Mouse (Mus musculus): ENCODE data around the gene Lamb2.

The Lamb2 gene

GRCm38 (mm10) chr9:108461181-108461631, 18.3 kb upstream of the Lamb2 start, which contains the start of gene Klhdc8b:
Klhdc8b (minus strand) TSS chr9:108461581.
- no peak for DNase-seq (ENCODE audit: low read depth, low spot score)

GRCm38 (mm10) chr9:108461675-108462074, 17.9 kb upstream of the Lamb2 start:
- DNase-seq (ENCODE audit: low read depth, low spot score), result no peak

GRCm38 (mm10) chr9:108462192-108462591, 17.3 kb upstream of the Lamb2 start:
- no peak for DNase-seq (ENCODE audit: low read depth, low spot score)

- DNase-seq (ENCODE audit: low read depth, low spot score), result no peak
Observed at GRCm38 (mm10) chr9:108463713-108464112, 15.8 kb upstream of the Lamb2 start.

DNA sequence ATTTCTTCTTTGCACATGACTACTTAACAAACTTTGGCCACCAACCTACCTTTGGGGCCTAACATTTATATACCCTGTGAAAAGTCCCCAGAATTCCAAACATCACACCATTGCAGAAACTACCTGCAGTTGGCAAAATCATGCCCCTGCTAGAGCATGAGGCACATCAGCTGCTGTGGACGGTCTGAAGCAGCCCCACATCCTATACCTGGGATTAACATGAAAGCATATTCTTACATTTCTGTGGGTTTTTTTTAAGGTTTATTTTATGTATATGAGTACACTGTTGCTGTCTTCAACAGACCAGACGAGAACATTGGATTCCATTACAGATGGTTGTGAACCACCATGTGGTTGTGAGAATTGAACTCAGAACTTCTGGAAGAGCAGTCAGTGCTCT, 13.3 kb upstream of the Lamb2 start:
- no peak for DNase-seq (ENCODE audit: low read depth, low spot score)

DNA sequence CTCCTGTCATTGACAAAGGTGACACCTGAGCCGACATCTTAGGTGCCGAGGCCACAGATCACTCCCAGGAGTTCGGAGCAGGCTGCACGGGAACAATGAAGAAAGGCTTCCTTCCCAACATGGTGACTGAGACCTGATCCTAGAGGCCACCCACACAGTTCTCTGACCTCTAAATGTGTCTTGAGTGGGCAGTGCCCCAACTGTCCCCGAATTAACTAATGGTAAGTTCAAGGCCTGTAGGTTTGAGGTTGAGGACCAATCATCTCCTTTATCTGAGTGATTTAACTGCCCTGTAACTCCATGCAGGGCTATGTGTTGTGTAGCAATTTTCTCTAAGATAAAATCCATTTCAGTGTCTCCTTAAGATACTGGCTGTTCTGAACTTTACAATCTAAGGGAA, 10.1 kb upstream of the Lamb2 start:
- DNase-seq (ENCODE audit: low read depth, low spot score), result no peak

- no peak for DNase-seq (ENCODE audit: low read depth, low spot score)
Observed at GRCm38 (mm10) chr9:108469845-108470244, 9.7 kb upstream of the Lamb2 start.

DNA sequence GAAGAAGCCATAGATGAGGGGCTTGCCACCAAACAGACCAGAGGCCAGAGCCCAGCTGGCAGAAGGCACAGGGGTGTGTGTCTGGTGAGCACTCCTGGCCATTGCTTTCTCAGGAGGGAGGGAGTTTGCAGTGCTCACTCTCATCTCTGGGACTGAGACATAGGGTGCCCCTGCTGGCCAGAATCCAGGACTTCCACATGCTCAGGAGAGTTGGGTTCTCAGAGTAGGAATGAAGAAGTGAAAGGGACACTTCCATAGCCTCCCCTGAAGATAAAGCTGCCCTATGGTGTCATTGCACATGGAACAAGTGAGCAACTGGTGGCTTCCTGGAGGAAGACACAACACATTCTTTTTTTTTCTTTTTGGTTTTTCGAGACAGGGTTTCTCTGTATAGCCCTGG, 5.0 kb upstream of the Lamb2 start:
- no peak for DNase-seq (ENCODE audit: low read depth, low spot score)

DNA sequence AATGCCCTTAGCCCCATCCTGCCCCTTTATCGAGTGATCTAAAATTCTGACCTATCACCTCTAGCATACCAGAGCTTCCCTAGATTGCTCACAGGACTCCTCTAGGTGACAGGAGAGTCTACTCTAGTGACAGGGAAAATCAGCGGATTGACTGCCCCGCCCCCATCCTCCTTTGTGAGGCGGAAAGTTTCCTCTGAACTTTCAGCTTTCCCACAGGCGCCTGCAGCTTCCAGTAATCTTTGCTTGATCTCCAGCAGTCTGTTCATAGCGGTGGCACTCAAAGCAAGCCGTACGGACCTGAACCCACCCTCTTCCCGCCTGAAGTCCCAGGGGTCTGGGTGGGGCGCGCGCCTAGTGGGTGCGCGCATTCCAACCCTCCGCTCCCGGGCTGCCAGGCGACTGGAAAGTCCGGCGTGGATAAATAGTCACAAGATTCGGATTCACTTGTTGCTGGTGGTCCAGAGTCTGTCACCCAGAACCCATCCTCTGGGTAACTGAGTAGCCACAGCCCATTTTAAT, 839 bp upstream of the Lamb2 start:
- no peak for DNase-seq (ENCODE audit: low read depth, low spot score)

DNA sequence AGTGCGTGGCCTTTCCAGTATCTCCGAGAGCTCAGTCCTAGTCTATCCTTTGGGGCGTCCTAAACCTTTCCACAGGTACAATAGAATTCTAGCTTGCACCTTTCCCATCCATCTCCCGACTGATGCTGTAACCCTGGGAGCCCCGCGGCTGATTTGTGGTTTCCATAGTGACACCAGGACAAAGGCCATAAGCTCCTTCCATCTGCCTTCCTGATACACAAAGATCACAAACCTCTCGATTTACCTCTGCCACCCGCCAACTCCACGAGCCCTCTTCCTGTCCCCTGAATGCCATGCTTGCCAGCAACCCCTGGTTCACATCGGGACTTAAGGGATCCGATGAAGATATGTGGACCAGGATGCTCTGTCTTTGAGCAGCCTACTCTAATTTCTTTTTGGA, 295 bp upstream of the Lamb2 start:
- no peak for DNase-seq (ENCODE audit: low read depth, low spot score)

- no peak for DNase-seq (ENCODE audit: low read depth, low spot score)
Observed at GRCm38 (mm10) chr9:108480813-108481519, 1.4 kb downstream of the Lamb2 start.

DNA sequence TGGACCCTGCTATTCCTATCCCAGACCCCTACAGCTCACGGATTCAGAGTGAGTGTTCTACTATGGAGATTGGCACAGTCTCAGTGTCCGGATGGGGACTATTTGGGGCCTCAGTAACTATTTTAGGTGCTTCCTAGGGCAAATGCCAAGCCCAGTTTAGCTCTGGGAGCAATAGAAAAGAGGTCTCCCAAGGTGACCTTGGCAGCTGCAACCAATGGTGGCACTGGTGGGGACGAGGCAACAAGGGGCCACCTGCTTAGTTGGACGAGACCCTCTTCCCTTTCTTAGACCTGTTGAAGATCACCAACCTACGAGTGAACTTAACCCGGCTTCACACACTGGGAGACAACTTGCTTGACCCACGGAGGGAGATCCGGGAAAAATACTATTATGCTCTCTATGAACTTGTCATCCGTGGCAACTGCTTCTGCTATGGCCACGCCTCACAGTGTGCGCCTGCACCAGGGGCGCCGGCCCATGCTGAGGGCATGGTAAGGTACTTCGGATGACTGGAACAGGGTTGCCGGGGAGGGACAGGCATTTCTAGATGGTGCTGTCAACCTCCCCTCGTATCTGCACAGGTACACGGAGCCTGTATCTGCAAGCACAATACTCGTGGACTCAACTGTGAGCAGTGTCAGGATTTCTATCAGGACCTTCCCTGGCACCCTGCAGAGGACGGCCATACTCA, 2.1 kb downstream of the Lamb2 start:
- no peak for DNase-seq (ENCODE audit: low read depth, low spot score)

DNA sequence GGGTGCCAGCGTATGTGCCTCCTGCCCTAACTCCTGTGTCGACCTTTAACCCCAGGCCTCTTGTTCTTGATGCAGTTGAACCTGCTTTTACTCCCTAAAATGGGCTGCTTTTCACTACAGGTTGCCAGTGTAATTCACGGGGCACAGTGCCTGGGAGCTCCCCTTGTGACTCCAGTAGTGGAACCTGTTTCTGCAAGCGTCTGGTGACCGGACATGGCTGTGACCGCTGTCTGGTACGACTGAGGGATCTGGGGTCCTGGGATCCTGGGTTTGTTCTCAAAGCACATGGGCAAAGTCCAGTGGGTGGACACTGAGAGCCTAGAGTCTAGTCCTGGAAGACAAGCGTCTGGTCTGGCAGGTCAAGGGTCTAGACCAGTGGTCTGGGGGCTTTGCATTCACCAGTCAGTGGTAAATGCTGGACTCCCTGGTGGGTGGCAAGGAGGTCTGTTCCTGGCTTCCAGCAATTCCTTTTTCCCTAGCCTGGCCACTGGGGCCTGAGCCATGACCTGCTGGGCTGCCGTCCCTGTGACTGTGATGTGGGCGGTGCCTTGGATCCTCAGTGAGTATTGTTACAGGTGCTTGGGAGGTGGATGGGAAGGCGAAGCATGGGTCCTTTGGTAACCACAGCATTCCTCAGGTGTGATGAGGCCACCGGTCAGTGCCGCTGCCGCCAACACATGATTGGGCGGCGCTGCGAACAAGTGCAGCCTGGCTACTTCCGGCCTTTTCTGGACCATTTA, 3.7 kb downstream of the Lamb2 start:
- no peak for DNase-seq (ENCODE audit: low read depth, low spot score)

- no peak for DNase-seq (ENCODE audit: low read depth, low spot score)
Observed at GRCm38 (mm10) chr9:108484021-108484420, 4.5 kb downstream of the Lamb2 start.

GRCm38 (mm10) chr9:108485301-108485875, 5.9 kb downstream of the Lamb2 start:
- no peak for DNase-seq (ENCODE audit: low read depth, low spot score)

GRCm38 (mm10) chr9:108486973-108487530, 7.5 kb downstream of the Lamb2 start:
- DNase-seq (ENCODE audit: low read depth, low spot score), result no peak

- DNase-seq (ENCODE audit: low read depth, low spot score), result no peak
Observed at GRCm38 (mm10) chr9:108488403-108488802, 8.9 kb downstream of the Lamb2 start.

DNA sequence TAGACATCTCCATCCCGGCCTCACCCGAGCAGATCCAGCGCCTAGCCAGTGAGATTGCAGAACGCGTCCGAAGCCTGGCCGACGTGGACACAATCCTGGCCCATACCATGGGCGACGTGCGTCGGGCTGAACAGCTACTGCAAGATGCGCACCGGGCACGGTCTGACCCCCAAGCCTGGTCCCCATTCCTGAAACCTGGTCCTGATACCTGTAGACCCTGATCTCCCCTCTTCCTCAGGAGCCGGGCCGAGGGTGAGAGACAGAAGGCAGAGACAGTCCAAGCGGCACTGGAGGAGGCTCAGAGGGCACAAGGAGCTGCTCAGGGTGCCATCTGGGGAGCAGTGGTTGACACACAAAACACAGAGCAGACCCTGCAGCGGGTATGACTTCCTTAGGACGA, 9.7 kb downstream of the Lamb2 start:
- no peak for DNase-seq (ENCODE audit: low read depth, low spot score)

DNA sequence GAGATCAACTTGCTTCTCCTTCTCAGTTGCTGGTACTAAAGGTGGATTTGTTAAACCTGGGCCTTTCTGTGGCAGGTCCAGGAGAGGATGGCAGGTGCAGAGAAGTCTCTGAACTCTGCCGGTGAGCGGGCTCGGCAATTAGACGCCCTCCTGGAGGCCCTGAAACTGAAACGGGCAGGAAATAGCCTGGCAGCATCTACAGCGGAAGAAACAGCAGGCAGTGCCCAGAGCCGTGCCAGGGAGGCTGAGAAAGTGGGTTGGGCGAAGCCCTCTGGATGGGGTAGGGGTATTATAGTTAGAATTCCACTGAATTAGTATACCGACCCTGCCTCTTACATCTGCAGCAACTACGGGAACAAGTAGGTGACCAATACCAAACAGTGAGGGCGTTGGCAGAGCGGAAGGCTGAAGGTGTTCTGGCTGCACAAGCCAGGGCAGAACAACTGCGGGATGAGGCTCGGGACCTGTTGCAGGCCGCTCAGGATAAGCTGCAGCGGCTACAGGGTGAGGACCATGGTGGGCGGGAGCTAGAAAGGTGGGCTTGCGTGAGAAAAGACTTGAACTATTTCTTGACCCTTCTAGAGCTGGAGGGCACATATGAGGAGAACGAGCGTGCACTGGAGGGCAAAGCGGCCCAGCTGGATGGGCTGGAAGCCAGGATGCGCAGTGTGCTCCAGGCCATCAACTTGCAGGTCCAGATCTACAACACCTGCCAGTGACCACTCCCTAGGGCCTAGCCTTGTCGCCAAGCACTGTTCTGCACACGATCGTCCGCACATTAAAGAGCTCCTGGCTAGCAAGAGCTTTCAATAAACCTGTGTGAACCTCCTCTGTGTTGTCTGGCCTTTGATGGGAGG, 10.4 kb downstream of the Lamb2 start:
- peak; percentile 36 for DNase-seq (ENCODE audit: low read depth, low spot score)

- DNase-seq (ENCODE audit: low read depth, low spot score), result peak; percentile 98
Observed at GRCm38 (mm10) chr9:108490559-108491285, 11.2 kb downstream of the Lamb2 start, which contains the start of gene Usp19. Usp19 (plus strand) TSS chr9:108490602.
